Mouse (Mus musculus) mesoderm, embryonic 11.5 days (tissue): ENCODE results near the gene Dcaf10.
A peak's percentile ranks its signal among the peaks of the same experiment; 100 is the strongest.
"Not testable (repeated sequence)": the region's sequence is repeated elsewhere in the genome, so short reads cannot be mapped to it uniquely, and the experiment has no call there.

Experiments
- DNase-seq: peaks from one replicate; pipeline ENCODE4 v3.0.0-alpha.2; 2012; ENCODE audit warnings: low read depth, low spot score

Gene Dcaf10

GRCm38 (mm10) chr4:45341669-45342249 is at the start of gene Dcaf10:
Gene Dcaf10, plus strand, starts transcription at chr4:45342101.
- DNase-seq: peak; percentile 93

DNA sequence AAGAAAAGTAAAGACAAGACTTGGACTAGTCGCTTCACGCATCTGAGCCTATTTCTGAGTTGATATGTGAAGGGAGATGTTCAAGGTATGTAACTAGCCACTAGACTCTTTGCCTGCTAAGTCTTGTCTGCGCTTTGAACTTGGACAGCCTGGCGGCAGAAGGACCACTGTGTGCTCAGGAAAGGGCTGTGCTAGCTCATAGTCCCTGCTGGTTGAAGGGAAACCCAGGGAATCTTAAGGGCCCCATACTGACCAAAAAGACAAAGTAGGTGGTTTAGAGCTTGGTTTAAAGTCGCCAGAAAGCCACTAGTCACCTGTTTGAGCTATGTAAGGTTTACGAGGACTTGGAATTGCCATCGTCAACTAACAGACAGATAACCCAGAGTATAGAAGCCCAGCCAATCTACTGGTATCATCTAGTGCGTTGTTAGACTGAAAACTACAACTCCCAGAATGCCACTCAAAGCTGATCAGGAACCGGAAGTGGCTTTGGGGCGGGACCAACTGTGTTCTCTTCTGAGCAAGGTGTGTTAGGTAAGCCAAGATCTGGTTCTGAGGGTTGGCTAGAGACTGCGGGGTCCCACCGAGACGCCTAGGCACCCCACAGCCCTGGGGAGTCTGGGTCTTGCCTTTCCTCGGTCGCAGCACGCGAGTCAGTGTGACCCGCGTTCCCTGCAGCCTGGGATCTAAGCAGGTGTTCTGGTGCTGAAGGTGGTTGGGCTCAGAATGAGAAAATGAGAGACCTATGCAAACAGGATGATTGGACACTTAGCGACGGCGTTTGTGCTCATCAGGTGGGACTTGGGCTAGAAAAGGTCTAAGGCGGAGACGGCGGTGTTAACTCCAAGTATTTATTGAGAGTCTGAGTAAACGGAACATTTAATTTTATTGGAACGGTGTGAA is 45.0 kb upstream of the Dcaf10 start, which contains the start of gene Trmt10b:
Trmt10b (plus strand) TSS at position 466 of the 903 bp plus-strand sequence.
- DNase-seq: peak; percentile 67

GRCm38 (mm10) chr4:45305536-45305935 is 36.4 kb upstream of the Dcaf10 start:
- no peak for DNase-seq

DNA sequence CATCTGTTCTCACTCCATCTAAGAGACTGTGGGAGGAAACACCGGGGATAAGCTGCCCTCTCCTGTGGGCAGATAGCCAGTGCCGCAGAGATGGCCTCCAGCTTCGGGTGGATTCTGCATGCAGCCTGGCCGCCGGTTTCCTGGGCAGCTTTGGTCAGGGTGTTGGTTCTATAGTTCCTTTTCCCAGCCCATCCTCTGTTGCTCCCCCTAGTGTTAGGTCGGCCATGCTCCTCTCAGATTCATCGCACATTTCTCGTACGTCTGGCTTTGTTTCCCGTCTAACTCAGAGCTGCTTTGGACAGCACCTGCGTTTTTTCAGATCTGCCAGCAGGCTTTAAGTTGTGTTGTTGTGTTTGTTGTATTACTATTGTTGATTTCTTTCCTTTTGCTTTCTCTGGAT is 33.9 kb upstream of the Dcaf10 start:
- DNase-seq: peak; percentile 29

- DNase-seq: no peak
Measured at GRCm38 (mm10) chr4:45308606-45309005, 33.3 kb upstream of the Dcaf10 start.

- no peak for DNase-seq
Measured at GRCm38 (mm10) chr4:45311056-45311455, 30.8 kb upstream of the Dcaf10 start.

- peak; percentile 78 for DNase-seq
Measured at GRCm38 (mm10) chr4:45320159-45320816, 21.6 kb upstream of the Dcaf10 start.

GRCm38 (mm10) chr4:45331139-45331538 is 10.8 kb upstream of the Dcaf10 start:
- no peak for DNase-seq

DNA sequence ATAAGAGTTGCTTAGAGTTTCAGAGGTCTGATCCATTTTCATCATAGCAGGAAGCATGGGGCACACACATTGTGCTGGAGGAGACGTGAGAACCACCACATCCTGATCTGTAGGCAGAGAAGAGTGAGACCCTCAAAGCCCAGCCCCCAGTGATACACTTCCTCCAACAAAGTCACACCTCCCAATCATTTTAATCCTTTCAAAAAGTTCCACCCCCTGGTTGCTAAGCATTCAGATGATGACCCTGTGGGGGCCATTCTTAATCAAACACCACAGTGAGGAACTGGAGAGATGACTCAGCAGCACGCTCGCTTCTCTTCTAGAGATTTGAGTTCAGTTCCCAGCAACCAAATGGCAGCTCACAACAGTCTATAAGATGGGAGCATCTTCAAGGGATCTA is 9.4 kb upstream of the Dcaf10 start:
- no peak for DNase-seq

GRCm38 (mm10) chr4:45341226-45341625 is 675 bp upstream of the Dcaf10 start:
- no peak for DNase-seq

GRCm38 (mm10) chr4:45342286-45343155 is 620 bp downstream of the Dcaf10 start, which contains the start of gene Exosc3:
Gene Exosc3, minus strand, starts transcription at chr4:45342732.
- DNase-seq: peak; percentile 36

DNA sequence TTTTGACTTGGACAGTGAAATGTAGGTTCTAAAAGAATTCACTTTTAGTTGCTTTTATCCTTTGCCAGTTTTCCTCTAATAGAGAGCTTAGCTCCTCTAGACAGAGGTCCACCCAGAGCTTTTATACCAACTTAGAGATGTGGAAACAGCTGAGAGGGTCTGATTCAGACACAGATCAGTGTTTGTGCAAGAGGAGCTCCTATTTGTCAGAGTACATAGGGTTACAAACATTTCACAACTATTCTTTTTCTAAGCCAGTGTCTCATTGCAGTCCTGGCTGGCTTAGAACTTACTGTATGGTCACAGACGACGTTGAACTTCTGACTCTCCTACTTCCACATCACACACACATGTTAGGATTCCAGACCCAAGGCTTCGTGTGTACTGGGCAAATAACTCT is 14.8 kb downstream of the Dcaf10 start:
- no peak for DNase-seq

DNA sequence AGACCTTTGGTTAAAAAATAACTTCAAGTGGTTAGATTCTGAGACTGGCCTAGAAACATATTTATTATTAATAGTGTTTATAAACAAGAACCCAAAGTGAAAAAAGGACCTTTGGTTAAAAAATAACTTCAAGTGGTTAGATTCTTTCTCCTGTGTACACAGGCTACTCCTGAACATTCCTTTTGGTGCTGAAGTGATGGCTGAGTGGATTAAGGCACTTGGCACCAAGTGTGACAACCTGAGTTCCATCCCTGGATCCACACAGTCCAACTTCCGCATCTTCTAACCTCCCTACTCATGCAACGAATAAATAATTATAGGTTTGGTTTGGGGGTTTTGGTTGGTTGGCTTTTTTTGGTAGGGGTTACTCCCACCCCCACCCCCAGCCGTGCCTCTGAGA is 29.4 kb downstream of the Dcaf10 start:
- no peak for DNase-seq

- DNase-seq: no peak
Measured at GRCm38 (mm10) chr4:45374879-45375278, 33.0 kb downstream of the Dcaf10 start.

DNA sequence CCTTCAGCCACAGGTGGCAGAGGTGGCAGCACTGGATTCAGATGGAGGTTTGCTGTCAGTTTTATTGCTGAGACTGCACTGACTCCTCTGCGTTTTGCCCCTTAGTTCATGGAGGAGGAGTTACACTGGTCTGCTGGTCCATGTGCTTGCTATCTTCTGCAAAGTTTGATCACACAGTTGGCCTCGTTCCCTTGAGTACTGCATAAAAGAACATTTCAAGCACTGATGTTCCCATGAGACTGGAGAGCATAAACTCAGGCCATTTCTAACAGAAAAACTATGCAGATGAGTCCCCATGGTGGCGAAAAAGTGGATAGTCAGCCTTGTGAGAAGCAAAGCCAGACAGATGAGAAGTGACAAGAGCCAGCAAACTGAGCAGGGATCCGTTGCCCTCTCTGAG is 34.7 kb downstream of the Dcaf10 start:
- no peak for DNase-seq

DNA sequence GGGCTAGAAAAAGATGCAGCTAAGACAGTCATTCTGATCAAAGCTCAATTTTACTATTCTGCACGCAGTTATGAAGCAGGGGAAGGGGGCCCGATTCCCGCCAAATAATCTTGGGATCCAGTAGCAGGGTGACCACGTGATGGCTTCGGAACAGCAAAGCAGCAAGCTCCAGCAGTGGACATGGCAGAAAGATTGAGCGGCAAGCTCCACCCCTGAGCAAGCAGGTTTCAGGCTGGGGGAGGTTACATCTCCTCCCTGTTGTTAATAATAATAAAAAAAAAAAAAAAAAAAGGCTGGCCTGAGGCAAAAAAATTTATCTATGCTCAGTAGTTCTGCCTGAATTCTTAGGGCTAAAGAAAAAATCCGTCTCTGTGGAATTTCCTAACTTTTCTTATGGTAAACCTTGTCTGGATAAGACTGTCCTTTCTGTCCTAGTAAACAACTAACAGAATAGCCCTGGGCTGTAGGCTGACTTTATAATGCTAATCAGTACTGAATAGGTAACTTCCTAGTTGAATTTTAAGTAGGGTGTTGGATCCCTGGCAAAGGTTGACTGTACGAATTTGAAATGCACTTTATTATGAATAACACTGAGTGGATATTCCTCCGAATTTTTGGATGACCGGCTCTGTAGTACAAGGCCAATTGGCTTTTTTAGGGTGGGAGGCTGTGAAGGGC is 39.1 kb downstream of the Dcaf10 start:
- DNase-seq: not testable (repeated sequence)

DNA sequence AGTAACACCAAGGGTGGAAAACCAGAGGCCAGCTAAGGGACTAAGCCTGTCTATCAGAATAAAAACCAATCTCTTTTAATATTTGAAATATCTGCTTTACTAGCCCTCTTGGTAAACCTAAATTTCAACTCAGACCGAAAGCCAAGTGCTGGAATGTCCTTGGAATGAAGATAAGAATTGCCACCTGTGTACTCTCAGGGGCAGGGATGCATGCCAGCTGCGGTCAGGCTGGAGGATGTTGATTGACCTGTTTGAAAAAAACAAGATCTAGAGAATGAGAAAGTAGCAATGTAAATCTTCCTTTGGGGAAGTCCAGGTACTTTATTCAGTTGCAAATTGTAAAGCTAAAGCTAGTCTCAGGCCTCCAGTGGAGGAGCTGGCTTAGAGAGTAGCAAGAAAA is 40.2 kb downstream of the Dcaf10 start:
- not testable (repeated sequence) for DNase-seq

DNA sequence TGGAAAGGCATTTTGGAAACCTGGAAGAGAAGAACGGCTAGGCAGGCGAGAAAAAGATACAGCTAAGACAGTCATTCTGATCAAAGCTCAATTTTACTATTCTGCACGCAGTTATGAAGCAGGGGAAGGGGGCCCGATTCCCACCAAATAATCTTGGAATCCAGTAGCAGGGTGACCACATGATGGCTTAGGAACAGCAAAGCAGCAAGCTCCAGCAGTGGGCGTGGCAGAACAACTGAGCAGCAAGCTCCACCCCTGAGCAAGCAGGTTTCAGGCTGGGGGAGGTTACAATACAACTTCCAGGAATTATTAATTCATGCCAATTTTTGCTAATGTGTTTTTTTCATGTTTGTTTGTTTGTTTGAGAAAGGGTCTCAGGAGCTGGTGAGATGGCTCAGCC is 45.4 kb downstream of the Dcaf10 start:
- DNase-seq: not testable (repeated sequence)

GRCm38 (mm10) chr4:45392099-45392498 is 50.2 kb downstream of the Dcaf10 start:
- no peak for DNase-seq

DNA sequence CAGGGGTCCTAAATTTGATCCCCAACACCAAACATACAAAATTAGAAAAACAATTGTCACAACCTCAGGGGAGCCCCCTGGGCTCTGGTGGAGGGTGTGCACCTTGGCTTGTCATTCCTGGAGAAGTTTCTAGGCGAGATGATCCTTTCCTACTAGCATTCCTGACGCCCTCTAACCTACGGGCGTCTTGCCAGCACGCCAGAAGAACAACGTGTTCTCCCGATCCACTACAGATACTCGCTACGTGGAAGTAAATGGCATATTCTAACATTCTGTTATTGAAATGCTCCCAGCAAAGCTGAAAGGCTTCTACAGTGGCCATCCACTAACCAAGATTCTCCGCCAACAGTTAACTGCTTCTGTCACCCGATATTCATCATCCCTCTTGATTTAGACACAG is 50.7 kb downstream of the Dcaf10 start:
- no peak for DNase-seq

- no peak for DNase-seq
Measured at GRCm38 (mm10) chr4:45392994-45393393, 51.1 kb downstream of the Dcaf10 start.
